Mouse (Mus musculus) hindbrain, postnatal 0 days (tissue): ENCODE data around the gene Glipr1l1. TPM values are rescaled to one million over a fixed set of nuclear protein-coding genes. Genes with fewer than 3 reads are reported as not detected.
"Not testable (repeated sequence)": the region's sequence is repeated elsewhere in the genome, so short reads cannot be mapped to it uniquely, and the experiment has no call there.

Source experiments
- ATAC-seq: fragments of 200-750 bp; cut with Nextera tagmentation; 2 replicates; pipeline ENCODE4 v1.8.0; 2017; ENCODE audit warnings: mild to moderate bottlenecking, moderate TSS enrichment, moderate library complexity
- DNase-seq: peaks from one replicate; pipeline ENCODE4 v3.0.0-alpha.2; 2015; ENCODE audit warnings: low spot score
- H3K27ac ChIP-seq: fragments of 300-500 bp; sonication (generic); 2 replicates; pipeline ENCODE4 v1.5.1; 2014; ENCODE audit warnings: mild to moderate bottlenecking
- H3K27me3 ChIP-seq: fragments of 300-500 bp; sonication (generic); 2 replicates; pipeline ENCODE4 v1.6.1; 2014; ENCODE audit warnings: low read length, mixed read lengths; ENCODE audit not compliant: insufficient read depth
- H3K36me3 ChIP-seq: fragments of 300-500 bp; sonication (generic); 2 replicates; pipeline ENCODE4 v1.6.1; 2014; ENCODE audit warnings: low read length, mixed read lengths; ENCODE audit not compliant: insufficient read depth
- H3K4me1 ChIP-seq: fragments of 300-500 bp; sonication (generic); 2 replicates; pipeline ENCODE4 v1.6.1; 2014; ENCODE audit warnings: antibody characterized with exemption, low read length, mixed read lengths; ENCODE audit not compliant: insufficient read depth
- H3K4me2 ChIP-seq: fragments of 300-500 bp; sonication (generic); 2 replicates; pipeline ENCODE4 v1.6.1; 2014; ENCODE audit warnings: low read depth, mild to moderate bottlenecking, low read length, moderate library complexity, mixed read lengths
- H3K4me3 ChIP-seq: fragments of 300-500 bp; sonication (generic); 2 replicates; pipeline ENCODE4 v1.5.1; 2014; ENCODE audit warnings: low read length
- H3K9ac ChIP-seq: fragments of 300-500 bp; sonication (generic); replicated peaks from 2 replicates; pipeline ENCODE4 v1.6.1; 2014; ENCODE audit warnings: mild to moderate bottlenecking, low read length, moderate library complexity, mixed read lengths
- H3K9me3 ChIP-seq: fragments of 300-500 bp; sonication (generic); 2 replicates; pipeline ENCODE4 v1.6.1; 2016; ENCODE audit warnings: low read length, mixed read lengths
- CTCF ChIP-seq: IDR thresholded peaks from 2 replicates; pipeline ENCODE4 v1.5.1; 2016; ENCODE audit warnings: antibody characterized with exemption, control low read depth, low read depth
- WGBS: fragments of 180-500 bp; shearing (Covaris S2); extraction: QIAGEN DNeasy Blood & Tissue Kit; methylation state at CpG from one replicate; pipeline ENCODE4 v1.1.7; 2014; 5-methylcytosine and 5-hydroxymethylcytosine counted together
- polyA plus RNA-seq: library from polyadenylated mRNA; unstranded; fragments of >200 nt; fragmentation: Nextera tagmentation; extraction: Ambion mirVana; gene quantifications from 2 replicates; pipeline ENCODE4 v1.2.1, GENCODE M21; 2015
- total RNA-seq: library from RNA; depleted of rRNA; stranded (reverse); fragments of >200 nt; gene quantifications from 2 replicates; pipeline ENCODE4 v1.2.3, GENCODE M21; 2014; rRNA removed

Gene Glipr1l1
- total RNA-seq (not detected in 2 replicates), polyA plus RNA-seq (not detected in 2 replicates)

GRCm38 (mm10) chr10:112059702-112060582, at the start of gene Glipr1l1:
Glipr1l1 (plus strand) TSS chr10:112060189.
- Histone ChIP-seq H3K9ac (no peak within 1 kb of the TSS), H3K9me3 (no peaks in the 10 kb centered on the region), H3K27ac (no peak within 1 kb of the TSS), H3K4me3 (no peak within 1 kb of the TSS), H3K4me1 (no peaks in the 10 kb centered on the region), H3K27me3 (no peaks in the 10 kb centered on the region), H3K36me3 (no peaks in the 10 kb centered on the region), H3K4me2 (peak within 1 kb of the TSS; percentile 34)
- ATAC-seq (peak; percentile 97), DNase-seq (peak; percentile 93)
- 24% methylated on average over 14 of the region's 14 CpGs for WGBS
- peak; percentile 78 for TF ChIP-seq CTCF

- Histone ChIP-seq H3K9me3 (no peaks in the 10 kb centered on the region), H3K4me2 (no peak overlapping the region), H3K27ac (no peak overlapping the region), H3K4me1 (no peaks in the 10 kb centered on the region), H3K36me3 (no peaks in the 10 kb centered on the region), H3K27me3 (no peaks in the 10 kb centered on the region), H3K4me3 (no peak overlapping the region), H3K9ac (no peak overlapping the region)
- ATAC-seq (no peak), DNase-seq (no peak)
- WGBS, result 74% methylated on average over 2 of the region's 2 CpGs
- no peak for TF ChIP-seq CTCF
Observed at GRCm38 (mm10) chr10:112023585-112023984, 36.4 kb upstream of the Glipr1l1 start.

- H3K9me3 ChIP-seq, H3K27me3 ChIP-seq, H3K9ac ChIP-seq, H3K4me2 ChIP-seq, H3K36me3 ChIP-seq, H3K4me1 ChIP-seq, DNase-seq, H3K4me3 ChIP-seq, ATAC-seq, H3K27ac ChIP-seq: not testable (repeated sequence)
- WGBS, result 62% methylated on average over 3 of the region's 3 CpGs
Observed at GRCm38 (mm10) chr10:112028689-112029088, 31.3 kb upstream of the Glipr1l1 start.

GRCm38 (mm10) chr10:112043523-112043922, 16.5 kb upstream of the Glipr1l1 start:
- H3K36me3 ChIP-seq, H3K27me3 ChIP-seq, H3K9ac ChIP-seq, H3K4me1 ChIP-seq, DNase-seq, H3K4me2 ChIP-seq, H3K4me3 ChIP-seq, H3K9me3 ChIP-seq, ATAC-seq, H3K27ac ChIP-seq: not testable (repeated sequence)
- WGBS, result 84% methylated on average over 9 of the region's 9 CpGs

- H3K36me3 ChIP-seq, DNase-seq, H3K9me3 ChIP-seq, H3K4me1 ChIP-seq, H3K27ac ChIP-seq, H3K9ac ChIP-seq, H3K4me3 ChIP-seq, H3K27me3 ChIP-seq: not testable (repeated sequence)
- peak overlapping the region; percentile 13; the same call in 1 of the 2 replicates for H3K4me2 ChIP-seq
- 47% methylated on average over 14 of the region's 14 CpGs for WGBS
- ATAC-seq, result 0 out of 2 replicates have a peak, but pooled peaks have one; percentile 32
Observed at GRCm38 (mm10) chr10:112044283-112044682, 15.7 kb upstream of the Glipr1l1 start.

GRCm38 (mm10) chr10:112051220-112051619, 8.8 kb upstream of the Glipr1l1 start:
- DNase-seq (no peak), ATAC-seq (no peak)
- H3K27me3 ChIP-seq, result no peaks in the 10 kb centered on the region
- H3K9me3 ChIP-seq, result no peaks in the 10 kb centered on the region
- no peak overlapping the region for H3K4me3 ChIP-seq
- no peaks in the 10 kb centered on the region for H3K4me1 ChIP-seq
- no peaks in the 10 kb centered on the region for H3K36me3 ChIP-seq
- no peak overlapping the region for H3K4me2 ChIP-seq
- no peak overlapping the region for H3K9ac ChIP-seq
- no peak overlapping the region for H3K27ac ChIP-seq
- TF ChIP-seq CTCF, result no peak

- peak; percentile 12 for DNase-seq
- not testable (repeated sequence) for H3K36me3 ChIP-seq, H3K9me3 ChIP-seq, H3K4me3 ChIP-seq, H3K27me3 ChIP-seq, H3K4me2 ChIP-seq, H3K4me1 ChIP-seq, ATAC-seq, H3K9ac ChIP-seq, H3K27ac ChIP-seq
- WGBS, result 74% methylated on average over 2 of the region's 2 CpGs
Observed at GRCm38 (mm10) chr10:112051956-112052355, 8.0 kb upstream of the Glipr1l1 start.

GRCm38 (mm10) chr10:112060583-112060934, 570 bp downstream of the Glipr1l1 start:
- 0 out of 2 replicates have a peak overlapping the region, but pooled peaks have one; percentile 34 for H3K4me2 ChIP-seq
- H3K4me1 ChIP-seq, H3K9me3 ChIP-seq, H3K4me3 ChIP-seq, H3K27ac ChIP-seq, DNase-seq, H3K9ac ChIP-seq, H3K36me3 ChIP-seq, H3K27me3 ChIP-seq: not testable (repeated sequence)
- 61% methylated on average over 6 of the region's 6 CpGs for WGBS
- peak; percentile 45; the same call in 1 of the 2 replicates for ATAC-seq
